Mouse (Mus musculus) adrenal gland, postnatal 10 days (tissue): Measurements from ENCODE around the gene Slc4a2. TPM values are rescaled to one million over a fixed set of nuclear protein-coding genes. Genes with fewer than 3 reads are reported as not detected.
A peak's percentile ranks its signal among the peaks of the same experiment; 100 is the strongest.

Experiments
- DNase-seq: peaks from one replicate; pipeline ENCODE4 v3.0.0; 2021; ENCODE audit warnings: mixed read lengths
- total RNA-seq, 2 experiments: library from RNA; stranded (reverse); gene quantifications; 2 replicates each; pipeline ENCODE4 v1.2.3; 2021

Gene Slc4a2
- total RNA-seq, 2 experiments from 2014 or later, result 58.7 to 60.9 TPM

DNA sequence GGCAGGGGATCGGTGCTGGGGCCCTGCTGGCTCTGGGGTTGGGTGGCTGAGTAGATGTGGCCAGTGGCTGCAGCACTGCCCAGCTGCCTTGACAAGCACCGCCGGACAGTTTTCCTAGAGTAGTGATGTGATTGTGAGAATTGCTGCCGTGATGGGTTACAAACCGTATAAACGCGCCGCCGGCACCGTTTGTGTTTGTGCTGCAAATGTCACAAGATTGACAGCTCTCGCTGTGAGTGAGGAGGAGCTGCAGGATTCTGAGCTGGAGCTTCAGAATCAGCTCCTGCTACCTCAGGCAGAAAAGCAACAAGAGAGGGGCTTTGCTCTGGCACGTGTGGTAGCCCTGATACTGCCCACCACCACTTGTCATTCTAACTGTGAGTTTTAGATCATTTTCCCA is 43.1 kb downstream of the Slc4a2 start:
- DNase-seq, result no peak

DNA sequence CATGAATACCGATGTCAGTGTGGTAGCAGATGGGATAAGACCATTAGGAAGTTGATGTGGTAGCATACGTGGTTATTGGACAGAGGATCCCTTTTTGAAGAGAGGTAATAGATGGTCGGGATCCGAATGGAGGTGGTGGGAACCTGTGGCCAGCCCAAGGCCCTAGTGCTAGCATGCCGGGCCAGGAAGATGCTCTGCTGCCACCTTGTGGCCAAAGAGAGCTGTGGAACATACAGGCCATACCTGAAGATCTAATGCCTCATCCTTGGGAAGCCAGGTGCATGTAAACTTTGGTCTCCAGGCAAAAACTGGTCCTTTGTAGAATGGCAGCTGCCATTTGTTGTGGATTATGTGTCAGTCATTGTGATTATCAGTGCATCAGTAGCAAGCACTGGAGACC is 47.0 kb downstream of the Slc4a2 start:
- peak; percentile 85 for DNase-seq

DNA sequence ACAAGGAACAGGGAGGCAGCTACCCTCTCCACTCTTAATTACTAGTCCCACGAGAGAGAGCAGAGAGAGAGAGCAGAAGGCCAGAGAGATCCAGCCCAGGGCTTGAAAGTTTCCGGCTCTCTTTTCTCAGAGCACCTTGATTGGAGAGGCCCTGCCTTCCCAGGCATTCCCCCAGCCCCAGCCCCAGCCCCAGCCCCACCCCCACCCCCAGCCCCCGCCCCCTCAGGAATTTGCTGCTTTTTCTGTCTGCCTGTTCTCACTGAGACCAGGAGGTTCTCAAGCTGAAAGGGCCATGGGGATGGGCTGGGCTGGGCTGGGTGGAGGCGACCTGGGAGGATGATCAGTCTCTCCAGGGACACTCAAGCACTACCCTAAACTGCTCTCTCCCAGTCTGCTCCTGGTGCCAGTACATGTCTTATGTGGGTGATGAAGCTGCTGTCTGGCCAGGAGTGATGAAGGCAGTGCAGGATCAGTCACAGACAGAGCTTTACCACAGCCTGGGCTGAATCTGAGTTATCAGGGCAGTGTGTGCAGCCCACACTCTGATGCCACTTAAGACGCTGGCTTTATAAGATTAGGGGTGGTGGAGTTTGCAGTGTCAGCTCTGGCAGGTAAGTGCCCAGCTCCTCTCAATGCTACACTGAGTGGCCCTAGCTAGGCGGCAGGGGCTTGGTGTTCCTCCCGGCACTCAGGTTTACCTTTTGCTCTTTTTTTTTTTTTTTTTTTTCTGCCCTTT is 49.4 kb downstream of the Slc4a2 start:
- DNase-seq, result no peak

DNA sequence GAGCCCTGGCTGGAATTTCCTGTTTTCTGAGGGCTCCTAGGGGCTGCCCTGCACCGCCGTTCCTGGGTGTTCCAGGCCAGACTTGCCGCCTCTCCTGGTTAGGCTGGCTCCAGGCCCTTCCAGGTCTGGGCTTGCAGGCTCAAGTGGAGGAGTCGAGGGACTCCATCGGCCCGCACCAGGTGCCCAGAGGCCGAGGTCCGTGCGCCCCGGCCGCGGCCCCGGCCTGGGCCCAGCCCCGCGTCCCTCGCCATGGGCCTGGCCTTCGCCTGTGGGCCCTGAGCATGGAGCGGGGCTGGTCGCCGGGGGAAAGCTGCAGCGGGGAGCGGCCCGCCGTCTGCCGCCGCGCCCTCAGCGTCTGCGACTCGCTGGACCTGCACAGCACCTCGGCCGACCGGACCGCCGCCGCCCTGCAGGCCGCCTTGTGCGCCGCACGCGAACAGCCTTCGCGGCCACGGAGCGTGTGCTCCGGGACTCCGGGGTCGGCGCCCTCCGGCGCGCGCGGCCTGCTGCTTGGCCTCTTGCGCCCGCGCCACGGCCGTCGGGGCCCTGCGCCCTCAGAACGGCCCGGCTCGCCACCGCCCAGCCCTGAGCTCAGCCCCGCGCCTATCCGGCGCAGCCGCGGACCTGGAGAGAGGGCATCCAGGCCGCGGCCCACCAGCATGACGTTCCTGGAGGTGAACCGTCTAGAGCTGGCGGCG is 50.5 kb downstream of the Slc4a2 start:
- no peak for DNase-seq

DNA sequence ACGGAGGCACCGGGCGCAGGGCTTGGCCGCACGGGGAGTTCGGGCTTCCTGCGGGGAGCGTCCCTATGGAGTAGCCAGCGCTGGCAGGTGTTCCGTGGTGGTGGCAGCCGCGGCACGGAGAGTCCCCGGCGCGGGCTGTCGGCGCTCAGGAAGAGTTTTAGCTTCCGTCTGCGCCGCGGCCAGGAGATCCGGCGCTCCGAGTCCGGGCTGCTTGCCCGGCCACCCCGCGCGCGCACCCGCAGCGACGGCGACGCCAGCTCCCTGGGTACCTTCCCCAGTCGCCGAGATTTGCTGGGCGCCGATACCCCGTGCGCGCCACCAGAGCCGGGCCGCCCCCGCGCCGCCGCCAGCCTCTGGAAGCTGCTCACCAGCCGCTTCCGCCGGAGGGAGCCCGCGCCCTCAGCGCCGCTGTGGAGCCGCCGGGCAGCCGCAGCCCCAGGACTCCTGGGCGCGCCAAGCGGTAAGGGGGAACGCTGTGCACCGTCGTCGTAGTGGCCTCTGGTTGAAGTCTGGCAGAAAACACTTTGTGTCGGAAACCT is 51.2 kb downstream of the Slc4a2 start:
- peak; percentile 75 for DNase-seq

DNA sequence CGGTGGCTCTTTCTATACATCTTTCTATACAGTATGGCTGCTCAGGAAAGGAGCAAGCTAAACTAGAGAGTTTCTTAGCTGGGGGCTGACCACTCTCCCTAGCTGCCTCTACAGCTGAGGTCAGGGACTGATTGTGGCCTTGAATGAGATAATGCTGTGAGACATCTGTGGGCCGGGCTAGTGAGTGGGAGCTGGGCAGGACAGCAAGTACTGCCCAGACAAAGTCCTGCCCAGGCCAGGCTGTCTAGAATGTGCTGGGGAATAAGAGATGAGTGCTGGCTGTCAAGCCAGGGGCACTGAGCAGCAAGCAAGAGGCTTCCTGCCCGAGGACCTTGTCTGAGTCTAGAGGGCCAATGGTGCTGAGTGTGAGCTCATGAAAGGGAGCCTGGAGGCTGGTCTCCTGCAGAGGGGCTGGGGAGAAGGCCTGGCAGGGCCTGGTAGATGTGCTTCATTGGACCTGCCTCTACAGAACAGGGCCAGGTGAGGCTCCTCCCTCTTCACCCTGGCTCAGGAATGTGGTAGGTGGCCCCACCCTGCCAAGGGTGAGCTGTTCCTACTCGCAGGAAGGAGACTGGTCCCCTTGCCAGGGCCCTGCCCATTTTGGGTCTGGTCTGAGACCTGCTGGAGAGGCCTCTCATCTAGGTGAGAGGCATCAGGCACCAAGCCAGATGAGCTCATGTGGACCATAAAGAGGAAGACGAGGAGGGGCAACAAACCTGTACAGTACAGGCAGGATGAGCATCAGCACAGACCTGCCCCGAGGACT is 52.0 kb downstream of the Slc4a2 start:
- peak; percentile 73 for DNase-seq

DNA sequence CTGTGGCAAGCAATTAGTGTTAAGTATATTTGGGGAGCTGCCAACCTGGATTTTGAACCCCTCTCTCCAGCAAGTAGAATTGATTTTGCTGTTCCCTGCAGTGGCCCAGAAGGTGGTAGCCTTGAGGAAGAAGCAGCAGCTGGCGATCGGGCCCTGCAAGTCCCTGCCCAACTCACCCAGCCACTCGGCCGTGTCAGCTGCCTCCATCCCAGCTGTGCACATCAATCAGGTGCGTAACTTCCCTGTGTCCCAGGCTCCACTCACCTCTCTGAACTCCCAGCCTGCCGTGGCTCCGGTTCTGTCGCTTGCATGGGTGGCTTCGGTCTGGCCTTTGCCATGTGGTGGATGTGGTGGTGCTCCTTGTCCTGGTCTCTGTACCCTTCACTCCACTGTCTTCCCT is 54.3 kb downstream of the Slc4a2 start:
- no peak for DNase-seq

DNA sequence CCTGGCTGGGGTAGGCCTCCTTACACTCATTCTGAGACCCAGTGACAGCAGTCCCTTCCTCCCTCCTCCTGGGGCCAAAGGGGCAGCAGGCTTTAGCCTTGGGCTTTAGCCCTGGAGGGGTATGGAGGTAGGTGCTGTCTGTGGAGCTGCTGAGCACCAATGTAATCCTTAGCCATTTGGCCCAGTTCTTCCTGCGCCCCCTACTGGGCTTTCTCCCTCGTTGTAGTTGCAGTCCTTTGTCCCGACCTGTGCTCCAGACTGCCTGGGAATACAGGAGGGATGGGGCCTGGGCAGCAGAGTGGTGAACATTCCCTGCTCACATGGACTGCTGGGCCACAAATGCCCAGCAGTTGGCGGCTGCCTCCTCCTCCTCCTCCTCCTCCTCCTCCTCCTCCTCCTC is 58.0 kb downstream of the Slc4a2 start:
- DNase-seq, result peak; percentile 85

DNA sequence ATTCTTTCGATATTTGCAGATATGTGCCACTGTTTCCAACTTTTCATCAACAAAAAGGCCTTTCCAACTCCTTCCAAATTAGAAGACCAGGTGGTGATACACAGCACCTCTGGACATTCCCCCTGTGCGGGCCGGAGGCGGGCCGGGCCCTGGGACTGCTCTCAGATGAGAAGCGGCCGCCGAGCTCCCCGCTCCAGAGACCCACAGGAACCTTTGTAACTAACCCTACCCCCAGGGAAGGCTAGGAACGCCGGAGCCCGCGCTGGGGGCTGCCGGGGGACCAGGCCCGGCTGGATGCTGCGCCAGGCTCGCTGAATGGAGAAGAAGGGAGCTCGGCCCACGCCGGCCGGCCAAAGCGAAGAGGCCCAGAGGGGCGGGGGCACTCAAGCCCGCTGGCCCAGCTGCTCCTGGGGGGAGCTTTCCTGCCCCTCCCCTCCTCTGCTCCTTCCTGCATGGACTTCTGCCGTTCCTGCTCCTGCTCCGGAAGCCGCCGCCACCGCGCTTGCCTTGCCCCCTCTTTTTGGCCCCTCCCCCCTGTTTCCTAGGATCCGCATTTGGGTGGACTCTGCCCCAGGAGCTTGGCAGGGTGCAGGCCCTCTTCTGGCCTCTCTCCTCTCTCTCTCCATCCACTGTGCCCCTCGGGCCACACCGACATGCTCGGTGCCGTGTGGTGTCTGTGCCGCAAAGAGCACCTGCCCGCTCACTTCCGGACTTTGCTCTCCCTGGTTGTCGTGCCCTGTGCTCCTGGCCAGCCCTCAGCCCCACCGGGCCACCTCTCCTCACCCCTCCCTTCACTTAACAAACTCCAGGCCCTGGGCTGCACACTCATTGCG is 58.8 kb downstream of the Slc4a2 start:
- no peak for DNase-seq

DNA sequence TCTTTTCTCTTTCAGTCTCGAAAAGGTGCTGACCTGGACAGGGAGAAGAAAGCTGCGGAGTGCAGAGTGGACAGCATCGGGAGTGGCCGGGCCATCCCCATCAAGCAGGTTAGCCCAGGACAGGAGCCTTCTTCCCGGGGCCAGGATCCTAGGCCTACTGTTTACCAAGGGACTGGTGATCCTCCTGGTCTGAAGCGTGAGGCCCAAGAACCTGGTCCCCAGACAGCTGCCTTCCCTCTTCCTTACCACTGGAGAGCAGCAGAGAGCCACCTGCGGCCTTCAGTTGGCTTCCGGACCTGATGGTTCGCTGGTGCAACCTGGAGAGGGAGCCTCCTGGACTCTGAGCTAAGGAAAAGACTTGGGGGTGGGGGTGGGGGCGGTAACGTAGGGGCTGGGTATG is 59.7 kb downstream of the Slc4a2 start:
- DNase-seq, result peak; percentile 74

DNA sequence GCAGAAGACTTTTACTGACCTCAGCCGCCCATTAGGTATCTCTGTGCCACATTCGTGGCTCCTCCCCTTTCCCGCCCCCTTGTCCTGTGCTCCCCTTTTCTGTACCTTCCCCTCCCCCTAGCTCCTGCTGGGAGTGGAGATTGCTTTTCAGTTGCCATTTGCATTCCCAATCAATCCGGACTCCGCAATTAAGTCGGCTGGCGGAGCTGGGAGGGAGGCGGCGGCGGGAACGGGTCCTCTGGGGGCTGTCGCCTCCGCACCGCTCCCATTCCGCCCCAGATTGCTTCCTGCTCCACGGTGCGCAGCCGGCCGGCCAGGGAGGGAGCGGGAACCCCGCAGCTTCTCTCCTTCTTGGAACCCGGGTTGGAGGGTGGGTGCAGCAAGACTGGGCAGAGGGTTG is 61.3 kb downstream of the Slc4a2 start:
- no peak for DNase-seq

DNA sequence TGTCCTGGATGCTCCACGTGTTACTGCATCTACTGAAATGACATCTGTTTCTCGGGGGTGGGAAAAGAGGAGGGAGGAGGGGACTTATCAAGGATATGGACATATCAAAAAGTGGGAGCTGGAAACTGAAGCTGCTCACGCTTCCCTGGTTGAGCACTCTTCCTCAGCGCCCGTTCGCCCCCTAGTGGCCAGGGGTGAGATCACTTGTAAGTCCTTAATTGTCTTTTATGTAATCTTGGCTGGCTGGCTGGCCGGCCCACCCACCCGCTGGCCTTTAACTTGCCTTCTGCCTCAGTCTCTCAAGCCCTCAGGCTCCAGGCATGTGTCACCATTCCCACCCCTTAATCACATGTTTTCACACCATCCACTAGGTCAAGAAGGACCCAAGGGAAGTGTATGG is 62.5 kb downstream of the Slc4a2 start:
- DNase-seq, result peak; percentile 93

DNA sequence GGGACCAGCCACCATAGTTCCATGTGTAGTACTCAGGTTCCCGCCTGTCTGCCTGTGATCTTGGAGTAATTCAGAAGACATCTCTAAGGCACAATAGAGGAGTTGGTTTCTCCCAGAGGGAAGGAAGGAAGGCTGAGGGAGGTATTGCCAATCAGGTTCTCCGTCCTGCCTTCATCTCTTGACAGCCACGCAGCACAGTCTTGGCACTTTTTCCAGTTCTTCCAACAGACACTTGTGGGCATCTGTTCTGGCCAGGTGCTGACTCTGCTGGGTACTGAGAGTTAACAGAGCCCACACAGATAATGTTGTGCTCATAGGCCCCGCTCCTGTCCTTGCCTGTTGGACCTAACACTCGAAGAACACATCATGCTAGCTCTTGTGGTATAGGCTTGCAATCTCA is 63.1 kb downstream of the Slc4a2 start:
- no peak for DNase-seq

DNA sequence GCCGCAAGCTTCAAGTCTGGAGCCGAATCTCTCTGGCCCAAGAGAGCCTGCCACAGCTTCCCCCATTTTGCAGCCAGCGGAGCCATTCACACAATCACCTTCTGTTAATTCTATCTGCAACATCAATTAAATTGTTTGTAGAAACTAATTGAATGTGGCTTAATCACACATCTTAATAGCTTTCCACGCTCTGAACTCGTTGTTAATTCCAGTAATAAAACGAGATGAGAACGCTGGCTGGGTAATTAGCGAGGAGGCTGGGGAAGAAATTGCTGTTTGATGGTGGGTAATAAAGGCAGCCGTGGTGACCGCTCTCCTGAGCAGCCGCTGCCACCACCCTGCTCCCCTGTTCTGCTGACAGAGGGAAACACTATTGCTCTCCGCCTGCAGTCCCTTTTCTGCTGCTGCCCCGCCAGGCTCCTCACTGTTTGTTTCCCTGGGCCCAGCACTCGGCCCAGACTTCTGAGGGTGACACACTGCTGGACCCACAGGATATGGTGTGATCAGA is 66.8 kb downstream of the Slc4a2 start:
- DNase-seq, result no peak

Other genes starting within 250 kb of the Slc4a2 start
- gene Kcnh2, start 72.2 kb upstream of the Slc4a2 start, total RNA-seq, result 10 to 100 TPM; 12.8 to 23.1 TPM
- 10 to 100 TPM; 16.3 to 16.6 TPM for gene Nos3, start 59.0 kb upstream of the Slc4a2 start, total RNA-seq
- under 1 TPM; 0.60 to 0.67 TPM for gene Atg9b, start 31.7 kb upstream of the Slc4a2 start, total RNA-seq
- 100 to 1,000 TPM in 1 of 2 experiments, 10 to 100 TPM in 1; 93.7 to 116 TPM for gene Abcb8, start 30.2 kb upstream of the Slc4a2 start, total RNA-seq
- under 1 TPM; 0.54 to 0.76 TPM for gene Asic3, start 10.4 kb upstream of the Slc4a2 start, total RNA-seq
- 10 to 100 TPM; 37.9 to 41.3 TPM for gene Cdk5, start 307 bp upstream of the Slc4a2 start, total RNA-seq
- gene Fastk, start 21.4 kb downstream of the Slc4a2 start, total RNA-seq, result 100 to 1,000 TPM; 129 to 172 TPM
- 10 to 100 TPM in 1 of 2 experiments, 1 to 10 TPM in 1; 9.1 to 10.5 TPM for gene Tmub1, start 24.0 kb downstream of the Slc4a2 start, total RNA-seq
- gene Agap3, start 28.3 kb downstream of the Slc4a2 start, total RNA-seq, result 10 to 100 TPM; 67.6 to 72.2 TPM
- gene Gbx1, start 103.4 kb downstream of the Slc4a2 start, total RNA-seq, result under 1 TPM in 1 of 2 experiments, not detected in 1; 0.09 TPM
- 1 to 10 TPM; 1.0 to 6.2 TPM for gene Asb10, start 117.1 kb downstream of the Slc4a2 start, total RNA-seq
- gene 4931409K22Rik, start 133.0 kb downstream of the Slc4a2 start, total RNA-seq, result not detected
- gene Abcf2, start 153.6 kb downstream of the Slc4a2 start, total RNA-seq, result 10 to 100 TPM; 51.0 to 53.3 TPM
- 10 to 100 TPM; 35.4 to 46.3 TPM for gene Chpf2, start 162.9 kb downstream of the Slc4a2 start, total RNA-seq
- 10 to 100 TPM; 16.4 to 26.0 TPM for gene Smarcd3, start 200.6 kb downstream of the Slc4a2 start, total RNA-seq